Mouse (Mus musculus): ENCODE results near the gene Rps6ka1.
A peak's percentile ranks its signal among the peaks of the same experiment; 100 is the strongest.
"Not testable (repeated sequence)": the region's sequence is repeated elsewhere in the genome, so short reads cannot be mapped to it uniquely, and the experiment has no call there.

Gene Rps6ka1

DNA sequence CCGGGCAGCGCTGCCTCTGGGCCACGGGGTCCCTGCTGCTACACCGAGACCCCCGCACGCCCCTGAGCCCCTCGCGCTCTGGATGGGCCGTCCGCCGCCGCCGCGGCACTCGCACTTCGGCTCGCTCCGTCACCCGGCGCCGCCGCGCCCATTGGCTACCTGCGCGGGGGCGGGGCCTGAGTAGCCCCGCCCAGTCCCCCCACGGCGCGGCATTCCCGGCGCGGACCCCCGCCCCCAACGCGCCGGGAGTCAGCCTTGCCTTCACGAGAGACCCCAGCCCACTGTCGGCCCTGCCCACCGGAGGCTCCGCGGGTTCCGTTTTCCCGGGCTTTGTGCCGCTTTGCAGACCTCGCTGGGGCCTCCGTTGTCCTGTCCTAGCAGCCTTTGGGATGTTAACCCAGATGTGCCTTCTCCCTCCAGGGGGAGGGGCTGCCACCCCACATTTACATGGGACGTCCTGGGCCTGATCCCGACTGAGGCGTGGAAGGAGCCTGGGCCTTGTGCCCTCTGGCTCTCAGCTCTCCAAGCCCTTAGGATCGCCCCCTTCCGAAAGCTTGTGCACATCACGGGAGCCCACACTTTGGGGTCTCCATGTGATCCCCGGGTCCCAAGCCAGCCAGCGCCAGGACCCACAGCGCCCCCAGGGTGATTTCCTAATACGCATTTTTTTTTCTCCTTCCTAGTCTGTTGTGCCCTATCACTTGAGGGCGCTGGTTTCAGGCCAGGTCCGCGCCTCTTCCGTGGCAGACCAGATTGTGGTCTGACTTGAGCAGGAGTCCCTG lies at the start of gene Rps6ka1:
TSS of gene Rps6ka1 (minus strand) at position 126 of the 782 bp plus-strand sequence.
- peak; percentile 98 for DNase-seq

DNA sequence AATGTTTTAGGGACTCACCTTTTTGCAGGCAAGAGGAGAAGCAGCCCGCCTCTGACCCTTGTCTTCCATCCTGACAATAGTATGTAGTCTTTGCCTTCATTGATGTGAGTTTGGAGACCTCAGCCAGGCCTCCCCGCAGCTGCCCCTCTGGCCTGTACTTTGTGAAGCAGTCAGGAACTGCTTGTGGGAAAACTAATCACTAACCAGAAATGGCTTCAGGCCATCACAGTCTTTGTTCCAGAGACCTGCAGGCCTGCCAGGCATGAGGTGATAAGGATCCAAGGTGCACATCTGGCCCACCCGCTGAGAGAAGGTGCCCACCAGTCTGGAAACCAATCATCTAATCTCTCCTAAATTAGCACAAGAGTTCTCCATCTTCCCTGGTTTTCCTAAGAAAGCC lies 44.2 kb upstream of the Rps6ka1 start:
- no peak for DNase-seq

DNA sequence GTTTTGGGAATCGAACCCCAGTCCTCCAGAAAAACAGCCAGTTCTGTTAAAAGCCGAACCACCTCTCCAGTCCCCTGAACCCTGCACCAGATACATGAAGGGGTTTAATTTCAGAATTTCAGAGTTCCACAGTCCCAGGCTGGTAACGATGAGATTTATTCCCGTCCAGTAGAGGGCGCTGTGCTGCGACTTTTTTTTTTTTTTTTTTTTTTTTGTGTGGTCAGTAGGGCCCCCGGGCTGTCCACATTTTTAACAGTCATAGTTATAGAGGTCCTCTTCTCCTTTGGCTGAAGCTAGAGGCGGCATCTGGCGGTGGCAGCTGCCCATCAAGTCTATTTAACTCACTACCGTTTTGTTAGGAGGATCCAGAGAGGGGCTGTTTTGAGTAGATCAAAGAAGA lies 43.8 kb upstream of the Rps6ka1 start:
- DNase-seq = no peak

DNA sequence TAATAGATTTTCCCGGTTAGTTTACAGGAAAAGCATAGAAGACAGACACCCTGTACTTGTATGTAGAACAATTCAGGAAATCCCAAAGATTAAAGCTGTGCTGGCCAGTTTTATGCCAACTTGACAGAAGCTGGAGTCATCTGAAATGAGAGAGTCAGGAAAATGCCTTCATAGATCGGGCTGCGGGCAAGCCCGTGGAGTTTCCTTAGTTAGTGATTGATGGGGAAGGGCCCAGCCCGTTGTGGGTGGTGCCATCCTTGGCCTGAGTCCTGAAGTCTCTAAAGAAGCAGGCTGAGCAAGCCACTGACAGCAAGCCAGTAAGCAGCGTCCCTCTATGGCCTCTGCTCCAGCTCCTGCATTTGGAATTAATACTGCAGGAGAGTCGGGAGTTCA lies 41.7 kb upstream of the Rps6ka1 start:
- DNase-seq = peak; percentile 93

GRCm38 (mm10) chr4:133928576-133929277 lies 41.1 kb upstream of the Rps6ka1 start:
- peak; percentile 91 for DNase-seq

- no peak for DNase-seq
Measured at GRCm38 (mm10) chr4:133925204-133925603, 37.6 kb upstream of the Rps6ka1 start.

DNA sequence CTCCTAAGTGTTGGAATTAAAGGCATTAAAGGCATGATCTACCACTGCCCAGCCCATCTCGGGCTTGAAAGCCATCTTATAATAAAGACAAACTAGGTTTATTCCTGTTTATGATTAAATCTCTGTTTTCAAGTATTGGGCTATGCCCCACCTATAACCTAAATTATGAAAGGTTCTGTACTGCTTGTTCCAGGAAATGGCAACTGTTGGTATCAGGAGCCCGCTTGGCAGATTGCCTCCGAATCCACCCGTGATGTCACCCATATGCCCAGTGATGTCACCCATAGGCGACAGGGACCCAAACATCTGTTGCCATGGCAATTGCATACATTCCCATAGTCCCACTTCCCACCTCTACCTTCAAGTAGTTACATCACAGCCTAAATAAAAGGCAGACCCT lies 36.1 kb upstream of the Rps6ka1 start:
- no peak for DNase-seq

- DNase-seq = peak; percentile 93
Measured at GRCm38 (mm10) chr4:133918093-133918825, 30.7 kb upstream of the Rps6ka1 start.

- no peak for DNase-seq
Measured at GRCm38 (mm10) chr4:133911983-133912382, 24.4 kb upstream of the Rps6ka1 start.

GRCm38 (mm10) chr4:133910236-133911211 lies 22.9 kb upstream of the Rps6ka1 start:
- DNase-seq = peak; percentile 100

GRCm38 (mm10) chr4:133908051-133908450 lies 20.5 kb upstream of the Rps6ka1 start:
- no peak for DNase-seq

DNA sequence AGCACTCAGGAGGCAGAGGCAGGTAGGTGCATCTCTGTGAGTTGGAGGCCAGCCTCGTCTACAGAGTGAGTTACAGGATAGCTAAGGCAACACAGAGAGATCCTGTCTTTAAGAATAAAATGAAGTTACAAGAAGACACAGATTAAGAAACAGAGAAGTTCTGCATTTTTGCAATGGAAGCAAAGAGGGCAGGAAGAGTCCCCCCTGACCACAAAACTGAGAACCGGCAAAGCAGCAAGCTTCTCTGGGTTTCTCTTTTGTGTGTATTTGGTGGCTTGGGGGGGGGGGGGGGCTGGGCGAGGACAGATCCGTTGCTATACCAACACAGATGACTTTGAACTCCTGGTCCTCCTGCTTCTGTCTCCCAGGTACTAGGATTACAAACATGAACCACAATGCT lies 19.5 kb upstream of the Rps6ka1 start:
- peak; percentile 90 for DNase-seq

DNA sequence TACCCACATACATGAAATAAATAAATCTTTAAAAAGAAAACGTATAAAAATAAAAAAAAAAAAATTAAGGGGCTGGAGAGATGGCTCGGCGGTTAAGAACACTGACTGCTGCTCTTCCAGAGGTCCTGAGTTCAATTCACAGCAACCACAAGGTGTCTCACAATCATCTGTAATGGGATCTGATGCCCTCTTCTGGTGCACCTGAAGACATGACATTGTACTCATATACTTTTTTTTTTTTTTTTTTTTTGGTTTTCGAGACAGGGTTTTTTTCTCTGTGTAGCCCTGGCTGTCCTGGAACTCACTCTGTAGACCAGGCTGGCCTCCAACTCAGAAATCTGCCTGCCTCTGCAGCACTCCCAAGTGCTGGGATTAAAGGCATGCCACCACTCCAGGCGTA lies 18.7 kb upstream of the Rps6ka1 start:
- not testable (repeated sequence) for DNase-seq

GRCm38 (mm10) chr4:133905167-133905566 lies 17.6 kb upstream of the Rps6ka1 start:
- peak; percentile 89 for DNase-seq

- no peak for DNase-seq
Measured at GRCm38 (mm10) chr4:133904326-133904725, 16.7 kb upstream of the Rps6ka1 start.

- no peak for DNase-seq
Measured at GRCm38 (mm10) chr4:133903372-133903771, 15.8 kb upstream of the Rps6ka1 start.

DNA sequence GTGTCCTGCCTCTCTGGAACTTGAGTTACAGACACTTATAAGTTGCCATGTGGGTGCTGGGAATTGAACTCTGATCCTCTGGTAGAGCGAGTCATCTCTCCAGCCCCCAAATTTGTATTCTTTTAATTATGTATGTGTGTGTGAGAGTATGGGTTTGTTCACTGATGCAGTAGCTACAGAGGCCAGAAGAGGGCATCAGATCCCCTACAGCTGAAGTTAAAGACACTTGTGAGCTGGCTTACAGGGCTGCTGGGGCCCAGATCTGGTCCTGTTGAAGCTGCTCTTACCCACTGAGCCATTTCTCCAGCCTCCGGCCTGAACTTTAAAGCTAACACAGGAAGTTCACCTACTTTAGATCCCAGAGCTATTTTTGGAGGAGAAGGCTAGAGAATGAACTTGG lies 14.9 kb upstream of the Rps6ka1 start:
- no peak for DNase-seq

- no peak for DNase-seq
Measured at GRCm38 (mm10) chr4:133900887-133901286, 13.3 kb upstream of the Rps6ka1 start.

GRCm38 (mm10) chr4:133900352-133900751 lies 12.8 kb upstream of the Rps6ka1 start:
- no peak for DNase-seq

DNA sequence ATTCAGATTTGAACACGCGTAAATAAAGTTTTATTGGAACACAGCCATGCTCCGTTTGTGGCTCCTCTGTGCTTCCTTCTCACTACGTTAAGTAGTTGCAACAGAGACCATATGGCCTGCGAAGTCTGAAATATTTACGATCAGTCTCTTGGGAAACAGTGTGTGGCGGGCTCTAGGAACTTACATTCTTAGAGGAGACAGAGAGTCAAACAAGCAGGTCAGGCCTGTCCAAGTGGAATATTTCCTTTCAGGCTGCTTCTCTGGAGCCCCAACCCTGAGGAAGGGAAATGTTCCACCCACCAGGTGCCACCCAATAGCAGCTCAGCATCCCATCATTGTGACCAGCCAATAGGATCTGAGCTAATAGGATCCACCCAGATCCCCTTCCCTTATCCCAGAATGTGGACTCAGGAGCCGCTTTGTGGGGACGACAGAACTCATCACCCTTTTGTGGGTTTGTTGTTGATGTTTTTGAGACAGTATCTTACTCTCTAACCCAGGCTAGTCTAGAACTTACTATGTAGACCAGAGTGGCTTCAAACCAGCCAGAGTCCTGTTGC lies 11.7 kb upstream of the Rps6ka1 start:
- no peak for DNase-seq

DNA sequence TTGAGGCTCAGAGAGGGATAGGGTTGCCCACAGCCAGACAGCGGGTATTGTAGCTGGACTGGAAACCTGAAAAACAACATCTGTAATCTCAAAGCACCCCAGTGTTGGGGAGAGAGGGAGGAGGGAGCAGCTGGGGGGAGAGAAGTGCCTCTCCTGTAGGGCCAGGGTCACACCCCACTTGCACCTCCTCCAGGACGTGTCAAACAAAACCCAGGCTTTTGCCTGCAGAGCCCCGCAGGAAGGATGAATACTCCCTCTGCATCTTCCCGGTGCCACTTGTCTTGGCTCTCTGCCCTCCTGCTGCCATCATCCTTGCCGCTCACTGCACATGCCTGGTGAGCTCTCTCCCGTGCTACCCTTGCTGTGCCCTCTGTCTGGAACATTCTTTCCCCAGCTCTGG lies 10.6 kb upstream of the Rps6ka1 start:
- DNase-seq = no peak

DNA sequence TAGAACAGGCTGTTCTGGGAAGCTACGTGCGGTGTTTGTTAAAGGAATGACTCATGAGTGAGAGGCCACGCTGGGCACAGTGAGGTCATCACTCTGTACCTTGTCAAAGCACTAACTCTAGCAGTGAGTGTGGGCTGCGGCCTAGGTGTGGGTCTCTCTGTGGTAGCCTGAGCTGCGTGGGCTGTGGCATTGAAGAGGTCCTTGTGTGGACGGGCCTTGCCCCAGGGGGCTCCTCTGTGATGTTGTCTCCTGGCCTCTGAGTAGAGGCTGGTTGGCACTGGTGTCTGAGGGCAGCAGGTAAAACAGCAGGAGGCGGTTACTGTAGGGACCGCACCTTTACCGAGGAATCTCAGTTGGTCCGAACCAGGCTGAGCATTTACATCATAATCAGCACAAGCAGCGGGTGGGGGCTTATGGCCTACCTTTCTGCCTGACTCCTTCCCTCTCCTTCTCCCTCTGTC lies 9.9 kb upstream of the Rps6ka1 start:
- peak; percentile 50 for DNase-seq

Data from heart, adult 11 months (tissue).